Mouse (Mus musculus) limb, embryonic 12.5 days (tissue): ENCODE data around the gene Fggy. TPM values are rescaled to one million over a fixed set of nuclear protein-coding genes. Genes with fewer than 3 reads are reported as not detected.

Experiments
- ATAC-seq: fragments of 200-750 bp; cut with Nextera tagmentation; 2 replicates; pipeline ENCODE4 v1.8.0; 2017; ENCODE audit warnings: low read depth, moderate TSS enrichment; ENCODE audit not compliant: insufficient number of reproducible peaks, insufficient read depth, low FRiP score, low TSS enrichment
- H3K27ac ChIP-seq: fragments of 300-500 bp; sonication (generic); 2 replicates; pipeline ENCODE4 v1.5.1; 2016; ENCODE audit warnings: mild to moderate bottlenecking, moderate library complexity
- H3K27me3 ChIP-seq: fragments of 300-500 bp; sonication (generic); 2 replicates; pipeline ENCODE4 v1.6.1; 2016; ENCODE audit warnings: mild to moderate bottlenecking, moderate library complexity
- H3K36me3 ChIP-seq: fragments of 300-500 bp; sonication (generic); 2 replicates; pipeline ENCODE4 v1.6.1; 2016; ENCODE audit warnings: mild to moderate bottlenecking, moderate library complexity
- H3K4me1 ChIP-seq: fragments of 300-500 bp; sonication (generic); replicated peaks from 2 replicates; pipeline ENCODE4 v1.6.1; 2016
- H3K4me2 ChIP-seq: fragments of 300-500 bp; sonication (generic); 2 replicates; pipeline ENCODE4 v1.6.1; 2016; ENCODE audit warnings: mild to moderate bottlenecking, moderate library complexity
- H3K4me3 ChIP-seq: fragments of 300-500 bp; sonication (generic); replicated peaks from 2 replicates; pipeline ENCODE4 v1.5.1; 2016; ENCODE audit warnings: mild to moderate bottlenecking
- H3K9ac ChIP-seq: fragments of 300-500 bp; sonication (generic); replicated peaks from 2 replicates; pipeline ENCODE4 v1.6.1; 2016; ENCODE audit warnings: mild to moderate bottlenecking, moderate library complexity
- H3K9me3 ChIP-seq: fragments of 300-500 bp; sonication (generic); 2 replicates; pipeline ENCODE4 v1.6.1; 2016; ENCODE audit warnings: mild to moderate bottlenecking, moderate library complexity
- WGBS: fragments of 180-500 bp; shearing (Covaris S2); methylation state at CpG from one replicate; pipeline ENCODE4 v1.1.7; 2016; 5-methylcytosine and 5-hydroxymethylcytosine counted together
- polyA plus RNA-seq: library from polyadenylated mRNA; unstranded; fragments of >200 nt; fragmentation: Nextera tagmentation; extraction: Ambion mirVana; gene quantifications from 2 replicates; pipeline ENCODE4 v1.2.1, GENCODE M21; 2016

Fggy gene
- polyA plus RNA-seq, 1 experiment from 2014 or later: 11.0 TPM

- Histone ChIP-seq H3K9ac (no peak overlapping the region), H3K36me3 (no peaks in the 10 kb centered on the region), H3K27ac (no peak overlapping the region), H3K4me3 (no peak overlapping the region), H3K27me3 (no peaks in the 10 kb centered on the region), H3K4me2 (no peak overlapping the region), H3K4me1 (peaks cover 12% of the 10 kb centered on the region), H3K9me3 (no peaks in the 10 kb centered on the region)
- WGBS: 89% methylated on average over 5 of the region's 5 CpGs
- no peak for ATAC-seq
Measured at GRCm38 (mm10) chr4:95687350-95687749, 130.0 kb downstream of the Fggy start.

DNA sequence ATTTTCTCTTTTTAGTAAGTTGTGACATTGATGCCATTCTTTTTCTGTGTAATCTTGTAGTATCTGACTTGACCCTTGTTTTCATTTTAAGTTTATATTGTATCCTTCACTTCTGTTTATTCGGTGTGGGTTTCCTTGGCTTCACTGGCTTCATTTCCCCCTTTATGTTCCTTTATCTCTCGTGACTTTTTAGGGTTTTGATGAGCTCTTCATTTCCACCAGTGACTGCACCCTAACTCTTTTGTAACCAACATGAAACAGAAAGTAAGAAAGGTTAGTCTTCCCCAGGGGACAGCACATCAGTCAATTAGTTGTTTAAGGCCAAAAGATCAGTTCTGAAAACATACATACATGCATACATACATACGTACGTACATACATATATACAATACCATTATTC lies 130.9 kb downstream of the Fggy start:
- WGBS: 92% methylated on average over 4 of the region's 4 CpGs
- Histone ChIP-seq H3K36me3 (no peaks in the 10 kb centered on the region), H3K4me3 (no peak overlapping the region)

GRCm38 (mm10) chr4:95700366-95700765 lies 143.1 kb downstream of the Fggy start:
- Histone ChIP-seq H3K27ac (no peak overlapping the region), H3K9me3 (no peaks in the 10 kb centered on the region), H3K27me3 (no peaks in the 10 kb centered on the region), H3K4me3 (no peak overlapping the region), H3K36me3 (no peaks in the 10 kb centered on the region), H3K4me2 (no peak overlapping the region), H3K4me1 (no peaks in the 10 kb centered on the region), H3K9ac (no peak overlapping the region)
- 38% methylated on average over 2 of the region's 2 CpGs for WGBS
- no peak for ATAC-seq

More for the DNA sequence above, 130.9 kb downstream of the Fggy start:
- no peaks in the 10 kb centered on the region for H3K27me3 ChIP-seq
- H3K9ac ChIP-seq: no peak overlapping the region
- H3K4me1 ChIP-seq: peaks cover 12% of the 10 kb centered on the region
- no peak overlapping the region for H3K4me2 ChIP-seq
- no peak for ATAC-seq
- no peak overlapping the region for H3K27ac ChIP-seq
- no peaks in the 10 kb centered on the region for H3K9me3 ChIP-seq

GRCm38 (mm10) chr4:95707941-95708897 lies 150.9 kb downstream of the Fggy start:
- no peaks in the 10 kb centered on the region for H3K9me3 ChIP-seq
- H3K4me2 ChIP-seq: no peak overlapping the region

GRCm38 (mm10) chr4:95709750-95710149 lies 152.4 kb downstream of the Fggy start:
- H3K36me3 ChIP-seq: no peaks in the 10 kb centered on the region
- no peak for ATAC-seq
- H3K9ac ChIP-seq: no peak overlapping the region
- H3K9me3 ChIP-seq: no peaks in the 10 kb centered on the region
- H3K4me3 ChIP-seq: no peak overlapping the region
- peaks cover 12% of the 10 kb centered on the region for H3K4me1 ChIP-seq
- no peak overlapping the region for H3K4me2 ChIP-seq
- WGBS: 65% methylated on average over 1 of the region's 1 CpGs
- no peak overlapping the region for H3K27ac ChIP-seq
- no peaks in the 10 kb centered on the region for H3K27me3 ChIP-seq

More at GRCm38 (mm10) chr4:95707941-95708897, 150.9 kb downstream of the Fggy start:
- no peak overlapping the region for H3K27ac ChIP-seq
- 64% methylated on average over 5 of the region's 5 CpGs for WGBS
- H3K4me3 ChIP-seq: no peak overlapping the region
- H3K9ac ChIP-seq: no peak overlapping the region
- ATAC-seq: no peak
- peaks cover 11% of the 10 kb centered on the region for H3K4me1 ChIP-seq
- H3K36me3 ChIP-seq: no peaks in the 10 kb centered on the region
- H3K27me3 ChIP-seq: no peaks in the 10 kb centered on the region

- no peaks in the 10 kb centered on the region for H3K27me3 ChIP-seq
- H3K9ac ChIP-seq: no peak overlapping the region
- H3K36me3 ChIP-seq: no peaks in the 10 kb centered on the region
- ATAC-seq: no peak
- H3K4me3 ChIP-seq: no peak overlapping the region
- peaks cover 12% of the 10 kb centered on the region for H3K4me1 ChIP-seq
- no peak overlapping the region for H3K4me2 ChIP-seq
- H3K9me3 ChIP-seq: no peaks in the 10 kb centered on the region
- H3K27ac ChIP-seq: no peak overlapping the region
- 68% methylated on average over 1 of the region's 1 CpGs for WGBS
Measured at GRCm38 (mm10) chr4:95712802-95713201, 155.5 kb downstream of the Fggy start.

DNA sequence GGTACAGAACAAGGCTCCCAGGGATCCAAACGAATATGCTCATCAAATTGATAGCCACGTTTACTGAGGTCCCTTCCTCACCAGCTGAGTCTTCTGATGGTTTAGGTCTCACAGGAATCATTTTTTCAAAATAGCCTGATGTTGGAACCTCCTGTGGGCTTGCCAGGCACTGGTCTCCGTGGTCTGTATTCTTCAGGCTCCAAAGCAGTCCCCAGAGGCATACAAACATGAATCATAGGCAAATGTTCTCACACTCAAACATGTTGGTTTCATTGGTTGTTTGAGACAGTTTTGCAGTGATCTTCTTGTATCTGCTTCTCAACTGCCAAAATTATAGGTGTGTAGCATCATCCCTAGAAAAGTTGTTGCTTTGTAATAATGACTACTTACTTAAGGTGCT lies 156.0 kb downstream of the Fggy start:
- Histone ChIP-seq H3K4me1 (peaks cover 12% of the 10 kb centered on the region), H3K9me3 (no peaks in the 10 kb centered on the region), H3K36me3 (no peaks in the 10 kb centered on the region), H3K27ac (no peak overlapping the region), H3K4me2 (no peak overlapping the region), H3K9ac (no peak overlapping the region), H3K4me3 (no peak overlapping the region), H3K27me3 (no peaks in the 10 kb centered on the region)
- 66% methylated on average over 3 of the region's 3 CpGs for WGBS
- no peak for ATAC-seq

DNA sequence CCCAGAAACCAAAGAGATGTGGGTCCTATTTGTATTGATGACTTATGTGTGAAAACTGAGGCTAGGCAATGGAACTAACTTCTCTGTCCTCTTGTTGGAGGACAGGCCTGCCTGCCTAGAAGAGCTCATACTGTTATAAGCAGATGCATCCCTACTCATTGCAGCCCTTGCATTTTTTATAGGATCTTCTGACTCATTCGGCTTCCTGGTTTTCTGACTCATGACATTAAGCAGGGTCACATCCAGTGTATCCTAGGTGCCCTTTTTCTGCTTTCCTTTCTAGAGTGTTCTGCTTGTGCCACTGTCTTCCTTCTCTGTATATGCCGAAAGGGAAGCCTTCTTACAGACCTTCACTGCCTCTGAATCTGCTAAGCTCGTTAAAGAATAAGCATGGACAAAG lies 158.8 kb downstream of the Fggy start:
- Histone ChIP-seq H3K27me3 (no peaks in the 10 kb centered on the region), H3K9me3 (no peaks in the 10 kb centered on the region), H3K4me3 (no peak overlapping the region), H3K4me1 (peaks cover 12% of the 10 kb centered on the region), H3K4me2 (no peak overlapping the region), H3K9ac (no peak overlapping the region), H3K27ac (no peak overlapping the region), H3K36me3 (no peaks in the 10 kb centered on the region)
- WGBS: 70% methylated on average over 3 of the region's 3 CpGs
- ATAC-seq: no peak

DNA sequence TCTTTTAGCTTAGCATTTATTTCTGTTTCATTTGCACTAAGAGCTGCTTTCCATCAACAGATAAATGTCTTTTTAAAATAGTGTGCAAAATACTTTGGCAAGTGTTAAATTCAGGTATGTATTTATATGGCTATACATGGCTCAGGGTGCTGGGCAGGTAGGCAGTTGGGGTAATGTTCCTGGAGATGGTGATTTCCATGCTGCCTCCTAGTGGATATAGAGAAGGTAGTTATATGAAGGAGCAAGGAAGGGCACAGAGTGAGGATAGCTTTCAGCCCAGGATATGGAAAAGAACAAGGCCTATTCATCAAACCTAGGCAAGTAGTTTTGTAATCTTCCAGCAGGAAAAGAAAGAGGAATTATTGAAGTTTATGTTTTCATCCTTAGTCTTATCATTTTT lies 166.3 kb downstream of the Fggy start:
- ATAC-seq: no peak
- H3K27me3 ChIP-seq: no peaks in the 10 kb centered on the region
- peaks cover 3% of the 10 kb centered on the region; the same call in 1 of the 2 replicates for H3K9me3 ChIP-seq
- H3K9ac ChIP-seq: no peak overlapping the region
- H3K4me1 ChIP-seq: no peaks in the 10 kb centered on the region
- no peak overlapping the region for H3K27ac ChIP-seq
- H3K36me3 ChIP-seq: no peaks in the 10 kb centered on the region
- H3K4me3 ChIP-seq: no peak overlapping the region
- no peak overlapping the region for H3K4me2 ChIP-seq

GRCm38 (mm10) chr4:95726361-95726760 lies 169.1 kb downstream of the Fggy start:
- Histone ChIP-seq H3K4me2 (no peak overlapping the region), H3K4me3 (no peak overlapping the region), H3K9me3 (peaks cover 3% of the 10 kb centered on the region; the same call in 1 of the 2 replicates), H3K4me1 (peaks cover 11% of the 10 kb centered on the region), H3K36me3 (no peaks in the 10 kb centered on the region), H3K9ac (no peak overlapping the region), H3K27me3 (no peaks in the 10 kb centered on the region), H3K27ac (no peak overlapping the region)
- no peak for ATAC-seq
- 91% methylated on average over 2 of the region's 2 CpGs for WGBS

DNA sequence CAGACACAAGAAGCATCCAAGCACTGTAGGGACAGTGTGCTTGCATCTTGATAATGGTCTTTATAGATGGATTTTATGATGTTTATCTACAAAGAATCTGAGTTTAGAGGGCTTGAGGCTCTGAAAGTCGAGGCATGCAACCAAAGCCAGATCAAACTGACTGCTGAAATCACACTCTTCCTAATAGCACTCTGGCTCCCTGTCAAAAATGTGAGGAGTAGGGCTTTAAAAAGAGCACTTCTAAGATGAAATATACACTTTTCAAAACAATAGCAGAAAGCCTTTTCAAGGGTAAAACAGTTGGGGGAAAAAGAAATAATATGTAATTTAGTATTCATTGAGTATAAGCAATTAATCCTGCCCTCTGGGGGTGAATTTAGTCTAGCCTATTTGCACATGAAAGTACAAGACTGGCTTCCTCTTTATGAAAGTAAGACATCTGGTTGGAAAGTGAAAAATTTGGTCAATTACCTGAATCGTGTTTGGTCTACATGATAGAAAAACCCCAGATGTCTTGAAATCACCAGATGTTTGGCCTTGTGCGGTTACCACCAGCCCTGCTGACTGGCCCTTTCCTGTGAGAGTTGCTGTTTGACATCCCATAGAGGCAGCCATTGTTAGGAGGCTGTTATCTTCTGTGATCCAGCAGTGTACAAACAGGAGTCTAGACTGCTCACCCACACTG lies 172.0 kb downstream of the Fggy start:
- H3K9ac ChIP-seq: no peak overlapping the region
- no peak for ATAC-seq
- H3K4me3 ChIP-seq: no peak overlapping the region
- 32% methylated on average over 3 of the region's 3 CpGs for WGBS
- no peak overlapping the region for H3K27ac ChIP-seq
- H3K9me3 ChIP-seq: peaks cover 3% of the 10 kb centered on the region; the same call in 1 of the 2 replicates
- H3K4me2 ChIP-seq: no peak overlapping the region
- peaks cover 18% of the 10 kb centered on the region for H3K4me1 ChIP-seq
- H3K36me3 ChIP-seq: no peaks in the 10 kb centered on the region
- H3K27me3 ChIP-seq: no peaks in the 10 kb centered on the region
